Mouse (Mus musculus) olfactory bulb, adult 2 months (tissue): Measurements from ENCODE around the gene Gm38392.

Experiments
- CTCF ChIP-seq: fragments of 200-500 bp; IDR thresholded peaks from 2 replicates; pipeline ENCODE4 v1.5.1; 2012; ENCODE audit warnings: low read depth, mild to moderate bottlenecking, low read length, moderate library complexity; ENCODE audit not compliant: insufficient read depth
- POLR2A ChIP-seq: fragments of 200-500 bp; IDR thresholded peaks from 2 replicates; pipeline ENCODE4 v1.6.1; 2012; ENCODE audit warnings: mild to moderate bottlenecking, low read depth, low read length, moderate library complexity; ENCODE audit not compliant: insufficient read depth

- TF ChIP-seq CTCF (no peak), POLR2A (peak; percentile 55; the same call in 1 of the 2 replicates)
Observed at GRCm38 (mm10) chr3:88296561-88297318, 9.7 kb upstream of the Gm38392 start, which contains the start of the genes Tsacc and Cct3.
